Mouse (Mus musculus) bone marrow, adult 2 months (tissue): ENCODE measurements at regions not wholly inside any gene's neighbourhood (a gene's known extent, or its start where the extent isn't known, plus 50 kb on each side); places are given as distances from the start of the nearest gene placed in this dataset.

Experiments
- CTCF ChIP-seq: fragments of 200-500 bp; IDR thresholded peaks from 2 replicates; pipeline ENCODE4 v1.5.1; 2011; ENCODE audit warnings: low read length, control low read depth; ENCODE audit not compliant: control insufficient read depth, insufficient read depth
- POLR2A ChIP-seq: fragments of 200-500 bp; IDR thresholded peaks from 2 replicates; pipeline ENCODE4 v1.6.1; 2011; ENCODE audit warnings: low read depth, mild to moderate bottlenecking, control low read depth, low read length, borderline replicate concordance; ENCODE audit not compliant: control insufficient read depth

GRCm38 (mm10) chr16:21323446-21324034, 99.4 kb upstream of the Vps8 start:
- no peak for TF ChIP-seq CTCF
- TF ChIP-seq POLR2A, result no peak
